Mouse (Mus musculus) liver, embryonic 11.5 days (tissue): ENCODE results near the gene Lat2. TPM values are rescaled to one million over a fixed set of nuclear protein-coding genes. Genes with fewer than 3 reads are reported as not detected.
"Not testable (repeated sequence)": the region's sequence is repeated elsewhere in the genome, so short reads cannot be mapped to it uniquely, and the experiment has no call there.

Source experiments
- ATAC-seq: fragments of 200-750 bp; cut with Nextera tagmentation; replicated peaks from 2 replicates; pipeline ENCODE4 v1.8.0; 2017; ENCODE audit warnings: moderate number of reproducible peaks, mild to moderate bottlenecking, moderate TSS enrichment, moderate library complexity; ENCODE audit not compliant: low FRiP score
- DNase-seq: peaks from one replicate; pipeline ENCODE4 v3.0.0-alpha.2; 2017; ENCODE audit warnings: low spot score
- H3K27ac ChIP-seq: fragments of 300-500 bp; sonication (generic); 2 replicates; pipeline ENCODE4 v1.5.1; 2014; ENCODE audit warnings: mild to moderate bottlenecking, low read depth, low read length, control low read depth
- H3K27me3 ChIP-seq: fragments of 300-500 bp; sonication (generic); replicated peaks from 2 replicates; pipeline ENCODE4 v1.6.1; 2014; ENCODE audit warnings: low read length, mixed read lengths; ENCODE audit not compliant: control insufficient read depth, insufficient read depth
- H3K36me3 ChIP-seq: fragments of 300-500 bp; sonication (generic); 2 replicates; pipeline ENCODE4 v1.6.1; 2014; ENCODE audit warnings: mild to moderate bottlenecking, low read length, moderate library complexity, mixed read lengths; ENCODE audit not compliant: control insufficient read depth, insufficient read depth
- H3K4me1 ChIP-seq: fragments of 300-500 bp; sonication (generic); replicated peaks from 2 replicates; pipeline ENCODE4 v1.6.1; 2014; ENCODE audit warnings: low read length, mixed read lengths; ENCODE audit not compliant: control insufficient read depth, insufficient read depth
- H3K4me2 ChIP-seq: fragments of 300-500 bp; sonication (generic); 2 replicates; pipeline ENCODE4 v1.6.1; 2014; ENCODE audit warnings: mild to moderate bottlenecking, control low read depth, moderate library complexity
- H3K4me3 ChIP-seq: fragments of 300-500 bp; sonication (generic); 2 replicates; pipeline ENCODE4 v1.5.1; 2014; ENCODE audit warnings: low read depth, low read length, control low read depth
- H3K9ac ChIP-seq: fragments of 300-500 bp; sonication (generic); 2 replicates; pipeline ENCODE4 v1.6.1; 2014; ENCODE audit warnings: low read depth, low read length, control low read depth
- H3K9me3 ChIP-seq: fragments of 300-500 bp; sonication (generic); 2 replicates; pipeline ENCODE4 v1.6.1; 2016; ENCODE audit warnings: low read length, inconsistent platforms, mixed read lengths; ENCODE audit not compliant: control insufficient read depth
- WGBS: fragments of 180-500 bp; shearing (Covaris S2); extraction: QIAGEN DNeasy Blood & Tissue Kit; methylation state at CpG from one replicate; pipeline ENCODE4 v1.1.7; 2014; 5-methylcytosine and 5-hydroxymethylcytosine counted together
- polyA plus RNA-seq: library from polyadenylated mRNA; unstranded; fragments of >200 nt; fragmentation: Nextera tagmentation; extraction: Ambion mirVana; gene quantifications from 2 replicates; pipeline ENCODE4 v1.2.1, GENCODE M21; 2014

The Lat2 gene
- 2.0 and 2.1 TPM in 2 replicates for polyA plus RNA-seq

- Histone ChIP-seq H3K9me3 (no peaks in the 10 kb centered on the region), H3K36me3 (peaks cover 12% of the 10 kb centered on the region), H3K9ac (no peak within 1 kb of the TSS), H3K27me3 (no peaks in the 10 kb centered on the region), H3K27ac (no peak within 1 kb of the TSS), H3K4me3 (no peak within 1 kb of the TSS), H3K4me1 (no peaks in the 10 kb centered on the region; the same call in 1 of the 2 replicates), H3K4me2 (no peak within 1 kb of the TSS)
- no peak for ATAC-seq
- WGBS = 81% methylated on average over 7 of the region's 7 CpGs
- no peak for DNase-seq
These were observed at the start of gene Lat2 for GRCm38 (mm10) chr5:134614802-134615201. Gene Lat2, minus strand, starts transcription at chr5:134615025.

- H3K9ac ChIP-seq = no peak overlapping the region
- no peaks in the 10 kb centered on the region for H3K4me1 ChIP-seq
- H3K27me3 ChIP-seq = no peaks in the 10 kb centered on the region
- no peaks in the 10 kb centered on the region for H3K36me3 ChIP-seq
- no peak for ATAC-seq
- H3K27ac ChIP-seq = no peak overlapping the region
- 68% methylated on average over 4 of the region's 4 CpGs for WGBS
- no peak overlapping the region for H3K4me2 ChIP-seq
- no peak overlapping the region for H3K4me3 ChIP-seq
- no peak for DNase-seq
- no peaks in the 10 kb centered on the region for H3K9me3 ChIP-seq
These were observed 41.9 kb upstream of the Lat2 start for GRCm38 (mm10) chr5:134656708-134657107.

GRCm38 (mm10) chr5:134652015-134652414 is 37.2 kb upstream of the Lat2 start:
- 60% methylated on average over 7 of the region's 7 CpGs for WGBS
- ATAC-seq (no peak), DNase-seq (no peak)
- Histone ChIP-seq H3K4me2 (no peak overlapping the region), H3K9ac (no peak overlapping the region), H3K27ac (no peak overlapping the region), H3K4me1 (no peaks in the 10 kb centered on the region; the same call in 1 of the 2 replicates), H3K4me3 (no peak overlapping the region), H3K36me3 (no peaks in the 10 kb centered on the region), H3K27me3 (no peaks in the 10 kb centered on the region), H3K9me3 (no peaks in the 10 kb centered on the region)

- ATAC-seq (no peak), DNase-seq (peak; percentile 50)
- no peak overlapping the region for H3K9ac ChIP-seq
- no peaks in the 10 kb centered on the region for H3K27me3 ChIP-seq
- 30% methylated on average over 4 of the region's 5 CpGs for WGBS
- H3K9me3 ChIP-seq = no peaks in the 10 kb centered on the region
- no peaks in the 10 kb centered on the region; the same call in 1 of the 2 replicates for H3K4me1 ChIP-seq
- no peak overlapping the region for H3K4me2 ChIP-seq
- H3K4me3 ChIP-seq = no peak overlapping the region
- no peak overlapping the region for H3K27ac ChIP-seq
- H3K36me3 ChIP-seq = no peaks in the 10 kb centered on the region
These were observed 36.1 kb upstream of the Lat2 start for GRCm38 (mm10) chr5:134650926-134651325.

- not testable (repeated sequence) for ATAC-seq, H3K36me3 ChIP-seq, H3K9me3 ChIP-seq, H3K4me2 ChIP-seq, DNase-seq, H3K4me3 ChIP-seq, H3K27me3 ChIP-seq, H3K27ac ChIP-seq, H3K4me1 ChIP-seq, H3K9ac ChIP-seq
- 81% methylated on average over 3 of the region's 4 CpGs for WGBS
These were observed 34.2 kb upstream of the Lat2 start for GRCm38 (mm10) chr5:134648976-134649375.

- Histone ChIP-seq H3K4me1 (no peaks in the 10 kb centered on the region; the same call in 1 of the 2 replicates), H3K9me3 (no peaks in the 10 kb centered on the region), H3K4me2 (no peak overlapping the region), H3K4me3 (no peak overlapping the region), H3K36me3 (no peaks in the 10 kb centered on the region), H3K27me3 (no peaks in the 10 kb centered on the region), H3K9ac (no peak overlapping the region), H3K27ac (no peak overlapping the region)
- DNase-seq = no peak
- 71% methylated on average over 2 of the region's 2 CpGs for WGBS
- peak; percentile 58; the same call in 1 of the 2 replicates for ATAC-seq
These were observed 32.6 kb upstream of the Lat2 start for GRCm38 (mm10) chr5:134647394-134647793.

GRCm38 (mm10) chr5:134646461-134646860 is 31.6 kb upstream of the Lat2 start:
- no peak for ATAC-seq
- H3K27me3 ChIP-seq = no peaks in the 10 kb centered on the region
- no peaks in the 10 kb centered on the region for H3K36me3 ChIP-seq
- no peaks in the 10 kb centered on the region; the same call in 1 of the 2 replicates for H3K4me1 ChIP-seq
- 64% methylated on average over 4 of the region's 4 CpGs for WGBS
- H3K9ac ChIP-seq = no peak overlapping the region
- H3K4me2 ChIP-seq = no peak overlapping the region
- H3K27ac ChIP-seq = no peak overlapping the region
- no peak overlapping the region for H3K4me3 ChIP-seq
- DNase-seq = no peak
- H3K9me3 ChIP-seq = no peaks in the 10 kb centered on the region

GRCm38 (mm10) chr5:134644643-134645118 is 29.9 kb upstream of the Lat2 start:
- DNase-seq = no peak
- H3K27me3 ChIP-seq = no peaks in the 10 kb centered on the region
- no peaks in the 10 kb centered on the region for H3K36me3 ChIP-seq
- no peaks in the 10 kb centered on the region for H3K9me3 ChIP-seq
- no peak overlapping the region for H3K9ac ChIP-seq
- H3K4me2 ChIP-seq = no peak overlapping the region
- WGBS = 56% methylated on average over 8 of the region's 8 CpGs
- H3K4me1 ChIP-seq = peaks cover 2% of the 10 kb centered on the region; the same call in 1 of the 2 replicates
- H3K4me3 ChIP-seq = no peak overlapping the region
- no peak for ATAC-seq
- H3K27ac ChIP-seq = no peak overlapping the region

- ATAC-seq (no peak), DNase-seq (no peak)
- Histone ChIP-seq H3K27me3 (no peaks in the 10 kb centered on the region), H3K4me3 (no peak overlapping the region), H3K36me3 (no peaks in the 10 kb centered on the region), H3K9me3 (no peaks in the 10 kb centered on the region), H3K9ac (no peak overlapping the region), H3K4me2 (no peak overlapping the region), H3K4me1 (peaks cover 3% of the 10 kb centered on the region; the same call in 1 of the 2 replicates), H3K27ac (no peak overlapping the region)
- WGBS = 81% methylated on average over 1 of the region's 1 CpGs
These were observed 29.3 kb upstream of the Lat2 start for GRCm38 (mm10) chr5:134644121-134644520.
